Mouse (Mus musculus) lung, adult 2 months (tissue): Measurements from ENCODE around the gene Tesmin.

ENCODE experiments used
- CTCF ChIP-seq: fragments of 200-500 bp; IDR thresholded peaks from 2 replicates; pipeline ENCODE4 v1.5.1; 2011; ENCODE audit warnings: mild to moderate bottlenecking, low read length, control low read depth; ENCODE audit not compliant: insufficient read depth
- POLR2A ChIP-seq: fragments of 200-500 bp; IDR thresholded peaks from 2 replicates; pipeline ENCODE4 v1.6.1; 2011; ENCODE audit warnings: low read depth, mild to moderate bottlenecking, control low read depth, low read length, borderline replicate concordance; ENCODE audit errors: extremely low read depth

DNA sequence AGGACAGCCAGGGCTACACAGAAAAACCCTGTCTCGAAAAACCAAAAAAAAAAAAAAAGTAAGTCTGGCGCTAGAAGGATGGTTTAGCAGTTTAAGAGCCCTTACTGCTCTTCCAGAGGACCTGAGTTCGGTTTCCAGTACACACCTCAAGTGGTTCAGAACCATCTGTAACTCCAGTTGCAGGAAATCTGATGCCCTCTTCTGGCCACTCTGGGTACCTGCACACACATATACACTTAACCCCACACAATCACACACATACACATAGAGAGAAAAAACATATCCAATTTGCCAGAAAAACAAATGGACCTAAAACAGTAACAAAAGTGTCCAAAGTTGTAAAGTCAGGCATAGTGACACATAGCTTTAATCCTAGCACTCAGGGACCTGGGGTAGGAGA, 23.6 kb upstream of the Tesmin start:
- TF ChIP-seq POLR2A (no peak), CTCF (no peak)
